Mouse (Mus musculus): ENCODE measurements at regions not wholly inside any gene's neighbourhood (a gene's known extent, or its start where the extent isn't known, plus 50 kb on each side); places are given as distances from the start of the nearest gene placed in this dataset.

GRCm38 (mm10) chr14:102553781-102554180, 428.7 kb downstream of the Kctd12 start:
- TF ChIP-seq MAX (IDR thresholded peaks at IDR 0.05; ENCODE audit: low read depth), result no peak
- no peak for TF ChIP-seq POLR2A (IDR thresholded peaks at IDR 0.05; ENCODE audit: insufficient read length, low read depth)
- no peak for TF ChIP-seq E2F4 (IDR thresholded peaks at IDR 0.05; ENCODE audit: insufficient read depth)
- TF ChIP-seq MYOD1 (IDR thresholded peaks at IDR 0.05; ENCODE audit: control insufficient read depth in 1 of 3, insufficient read length in 2 of 3, low read depth in 2 of 3), result no peak
- no peak for TF ChIP-seq TCF12 (IDR thresholded peaks at IDR 0.05; ENCODE audit: insufficient read depth, poor library complexity, severe bottlenecking)
- no peak for TF ChIP-seq MYOG (IDR thresholded peaks at IDR 0.05; ENCODE audit: control insufficient read depth in 1 of 3, insufficient read depth in 1 of 3, insufficient read length in 2 of 3, low read depth in 2 of 3)
- TF ChIP-seq SRF (IDR thresholded peaks at IDR 0.05; ENCODE audit: control insufficient read depth, insufficient read length, low read depth), result no peak
- TF ChIP-seq USF1 (IDR thresholded peaks at IDR 0.05; ENCODE audit: low read depth), result no peak

Measured in myocyte (in vitro differentiated cells).